Mouse (Mus musculus) limb, embryonic 11.5 days (tissue): ENCODE measurements at regions not wholly inside any gene's neighbourhood (a gene's known extent, or its start where the extent isn't known, plus 50 kb on each side); places are given as distances from the start of the nearest gene placed in this dataset.
A peak's percentile ranks its signal among the peaks of the same experiment; 100 is the strongest.

ENCODE experiments used
- ATAC-seq: fragments of 200-750 bp; cut with Nextera tagmentation; 2 replicates; pipeline ENCODE4 v1.8.0; 2017; ENCODE audit warnings: low read depth; ENCODE audit not compliant: insufficient number of reproducible peaks, low FRiP score, low TSS enrichment
- DNase-seq: peaks from one replicate; pipeline ENCODE4 v3.0.0-alpha.2; 2015; ENCODE audit warnings: low spot score
- H3K27ac ChIP-seq: fragments of 300-500 bp; sonication (generic); replicated peaks from 2 replicates; pipeline ENCODE4 v1.5.1; 2014; ENCODE audit warnings: low read depth, mild to moderate bottlenecking, low read length
- H3K27me3 ChIP-seq: fragments of 300-500 bp; sonication (generic); 2 replicates; pipeline ENCODE4 v1.6.1; 2014; ENCODE audit warnings: mild to moderate bottlenecking, low read length, mixed read lengths; ENCODE audit not compliant: control insufficient read depth, insufficient read depth
- H3K36me3 ChIP-seq: fragments of 300-500 bp; sonication (generic); 2 replicates; pipeline ENCODE4 v1.6.1; 2014; ENCODE audit warnings: mild to moderate bottlenecking, low read length, moderate library complexity, mixed read lengths; ENCODE audit not compliant: control insufficient read depth, insufficient read depth
- H3K4me1 ChIP-seq: fragments of 300-500 bp; sonication (generic); 2 replicates; pipeline ENCODE4 v1.6.1; 2014; ENCODE audit warnings: low read length, mixed read lengths; ENCODE audit not compliant: control insufficient read depth, insufficient read depth
- H3K4me2 ChIP-seq: fragments of 300-500 bp; sonication (generic); 2 replicates; pipeline ENCODE4 v1.6.1; 2014; ENCODE audit warnings: low read depth, mild to moderate bottlenecking, moderate library complexity; ENCODE audit not compliant: severe bottlenecking
- H3K4me3 ChIP-seq: fragments of 300-500 bp; sonication (generic); 2 replicates; pipeline ENCODE4 v1.5.1; 2014; ENCODE audit warnings: low read depth, low read length
- H3K9ac ChIP-seq: fragments of 300-500 bp; sonication (generic); 2 replicates; pipeline ENCODE4 v1.6.1; 2014; ENCODE audit warnings: mild to moderate bottlenecking, low read length
- H3K9me3 ChIP-seq: fragments of 300-500 bp; sonication (generic); 2 replicates; pipeline ENCODE4 v1.6.1; 2016; ENCODE audit warnings: low read length; ENCODE audit not compliant: control insufficient read depth
- WGBS: fragments of 180-500 bp; shearing (Covaris S2); extraction: QIAGEN DNeasy Blood & Tissue Kit; methylation state at CpG from one replicate; pipeline ENCODE4 v1.1.7; 2014; 5-methylcytosine and 5-hydroxymethylcytosine counted together

- Histone ChIP-seq H3K4me1 (peaks cover 4% of the 10 kb centered on the region; the same call in 1 of the 2 replicates), H3K9ac (no peak overlapping the region), H3K27ac (no peak overlapping the region), H3K27me3 (no peaks in the 10 kb centered on the region), H3K9me3 (no peaks in the 10 kb centered on the region), H3K4me3 (no peak overlapping the region), H3K36me3 (no peaks in the 10 kb centered on the region), H3K4me2 (no peak overlapping the region)
- 8% methylated on average over 1 of the region's 1 CpGs for WGBS
- DNase-seq = no peak
- no peak for ATAC-seq
Observed at GRCm38 (mm10) chr2:50793067-50793466, 355.8 kb downstream of the Rnd3 start.

- H3K27me3 ChIP-seq = no peaks in the 10 kb centered on the region
- H3K4me3 ChIP-seq = no peak overlapping the region
- no peak overlapping the region for H3K9ac ChIP-seq
- peak; percentile 40 for DNase-seq
- no peak overlapping the region for H3K27ac ChIP-seq
- H3K36me3 ChIP-seq = no peaks in the 10 kb centered on the region
- H3K4me2 ChIP-seq = no peak overlapping the region
- WGBS = 38% methylated on average over 4 of the region's 4 CpGs
- H3K4me1 ChIP-seq = peaks cover 4% of the 10 kb centered on the region; the same call in 1 of the 2 replicates
- no peaks in the 10 kb centered on the region for H3K9me3 ChIP-seq
- no peak for ATAC-seq
Observed at GRCm38 (mm10) chr2:50789051-50789651, 359.8 kb downstream of the Rnd3 start.

GRCm38 (mm10) chr2:50772101-50772500 lies 376.8 kb downstream of the Rnd3 start:
- no peaks in the 10 kb centered on the region for H3K36me3 ChIP-seq
- no peak overlapping the region for H3K4me2 ChIP-seq
- no peak for ATAC-seq
- DNase-seq = no peak
- WGBS = 90% methylated on average over 8 of the region's 8 CpGs
- no peak overlapping the region for H3K4me3 ChIP-seq
- H3K9ac ChIP-seq = no peak overlapping the region
- H3K4me1 ChIP-seq = no peaks in the 10 kb centered on the region
- H3K27ac ChIP-seq = no peak overlapping the region
- no peaks in the 10 kb centered on the region for H3K9me3 ChIP-seq
- no peaks in the 10 kb centered on the region for H3K27me3 ChIP-seq

GRCm38 (mm10) chr2:50759016-50759415 lies 389.9 kb downstream of the Rnd3 start:
- Histone ChIP-seq H3K4me2 (no peak overlapping the region), H3K4me3 (no peak overlapping the region), H3K9ac (no peak overlapping the region), H3K27ac (no peak overlapping the region), H3K36me3 (no peaks in the 10 kb centered on the region), H3K27me3 (no peaks in the 10 kb centered on the region), H3K9me3 (no peaks in the 10 kb centered on the region), H3K4me1 (no peaks in the 10 kb centered on the region)
- 93% methylated on average over 2 of the region's 2 CpGs for WGBS
- ATAC-seq = no peak
- DNase-seq = no peak

GRCm38 (mm10) chr2:50757837-50758541 lies 390.9 kb downstream of the Rnd3 start:
- Histone ChIP-seq H3K27me3 (no peaks in the 10 kb centered on the region), H3K4me1 (no peaks in the 10 kb centered on the region), H3K9ac (no peak overlapping the region), H3K4me2 (no peak overlapping the region), H3K9me3 (no peaks in the 10 kb centered on the region), H3K27ac (no peak overlapping the region), H3K4me3 (no peak overlapping the region), H3K36me3 (no peaks in the 10 kb centered on the region)
- no peak for ATAC-seq
- no peak for DNase-seq
- WGBS = 82% methylated on average over 21 of the region's 21 CpGs

- no peaks in the 10 kb centered on the region for H3K9me3 ChIP-seq
- DNase-seq (no peak), ATAC-seq (no peak)
- no peak overlapping the region for H3K4me2 ChIP-seq
- WGBS = 80% methylated on average over 9 of the region's 9 CpGs
- no peak overlapping the region for H3K4me3 ChIP-seq
- no peaks in the 10 kb centered on the region for H3K4me1 ChIP-seq
- H3K27ac ChIP-seq = no peak overlapping the region
- H3K27me3 ChIP-seq = no peaks in the 10 kb centered on the region
- no peaks in the 10 kb centered on the region for H3K36me3 ChIP-seq
- H3K9ac ChIP-seq = no peak overlapping the region
Observed at GRCm38 (mm10) chr2:50755616-50756450, 393.1 kb downstream of the Rnd3 start.

- WGBS = 71% methylated on average over 6 of the region's 6 CpGs
- H3K4me3 ChIP-seq = no peak overlapping the region
- no peaks in the 10 kb centered on the region for H3K9me3 ChIP-seq
- no peaks in the 10 kb centered on the region for H3K36me3 ChIP-seq
- no peak overlapping the region for H3K27ac ChIP-seq
- ATAC-seq (no peak), DNase-seq (no peak)
- H3K4me1 ChIP-seq = no peaks in the 10 kb centered on the region
- H3K9ac ChIP-seq = no peak overlapping the region
- H3K27me3 ChIP-seq = no peaks in the 10 kb centered on the region
- H3K4me2 ChIP-seq = no peak overlapping the region
Observed at GRCm38 (mm10) chr2:50755160-50755559, 393.8 kb downstream of the Rnd3 start.

- Histone ChIP-seq H3K9ac (no peak overlapping the region), H3K4me3 (no peak overlapping the region), H3K9me3 (no peaks in the 10 kb centered on the region), H3K27me3 (no peaks in the 10 kb centered on the region), H3K36me3 (no peaks in the 10 kb centered on the region), H3K4me1 (no peaks in the 10 kb centered on the region), H3K4me2 (no peak overlapping the region), H3K27ac (no peak overlapping the region)
- no peak for ATAC-seq
- no peak for DNase-seq
- WGBS = 81% methylated on average over 9 of the region's 9 CpGs
Observed at GRCm38 (mm10) chr2:50752408-50752807, 396.5 kb downstream of the Rnd3 start.
